Mouse (Mus musculus): Measurements from ENCODE around the gene Kif28. TPM values are rescaled to one million over a fixed set of nuclear protein-coding genes. Genes with fewer than 3 reads are reported as not detected.
A peak's percentile ranks its signal among the peaks of the same experiment; 100 is the strongest.
"Not testable (repeated sequence)": the region's sequence is repeated elsewhere in the genome, so short reads cannot be mapped to it uniquely, and the experiment has no call there.

Gene Kif28
- polyA plus RNA-seq, 1 experiment from 2014 or later, result not detected

DNA sequence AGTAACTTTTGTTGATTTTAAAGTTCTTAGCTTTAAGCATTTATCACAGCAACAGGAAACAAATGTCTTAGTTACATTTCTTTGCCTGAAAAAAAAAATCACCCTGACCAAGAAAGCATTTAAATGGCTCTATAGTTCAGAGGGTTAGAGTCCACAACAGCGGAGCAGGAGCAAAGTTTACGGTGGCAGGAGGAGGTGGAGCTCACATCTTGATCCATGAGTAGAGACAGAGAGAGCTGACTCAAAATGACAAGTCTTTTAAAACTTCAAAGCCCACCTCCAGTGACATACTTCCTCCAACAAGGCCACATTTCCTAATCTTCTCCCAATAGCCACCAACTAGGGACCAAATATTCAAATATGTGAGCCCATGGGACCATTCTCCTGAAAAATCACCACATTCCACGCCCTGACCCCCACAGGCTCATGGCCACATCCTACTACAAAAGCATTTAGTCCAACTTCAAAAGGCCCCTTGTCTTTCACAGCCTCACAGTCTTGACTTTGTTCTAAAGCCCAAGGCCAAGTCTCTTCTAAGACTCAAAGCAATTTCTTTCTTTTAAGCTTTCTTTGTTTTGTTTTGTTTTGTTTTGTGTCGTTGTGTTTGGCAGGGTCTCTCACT, 80.7 kb downstream of the Kif28 start:
- Histone ChIP-seq H3K4me1 (replicated peaks; ENCODE audit: control insufficient read depth, insufficient read depth, low read length) (no peaks in the 10 kb centered on the region), H3K27ac (ENCODE audit: low read depth, low read length) (peak overlapping the region; percentile 82), H3K4me2 (replicated peaks; ENCODE audit: low read depth) (no peak overlapping the region), H3K27me3 (replicated peaks; ENCODE audit: control insufficient read depth, insufficient read depth, low read length) (no peaks in the 10 kb centered on the region), H3K36me3 (ENCODE audit: control insufficient read depth, insufficient read depth) (no peaks in the 10 kb centered on the region), H3K9me3 (ENCODE audit: control insufficient read depth) (no peaks in the 10 kb centered on the region), H3K9ac (ENCODE audit: low read depth, low read length) (no peak overlapping the region), H3K4me3 (ENCODE audit: low read depth, low read length) (no peak overlapping the region)
- ATAC-seq, result peak; percentile 71
- no peak for TF ChIP-seq CTCF (IDR thresholded peaks at IDR 0.05; ENCODE audit: low read depth)
- 47% methylated on average over 4 of the region's 4 CpGs for WGBS

DNA sequence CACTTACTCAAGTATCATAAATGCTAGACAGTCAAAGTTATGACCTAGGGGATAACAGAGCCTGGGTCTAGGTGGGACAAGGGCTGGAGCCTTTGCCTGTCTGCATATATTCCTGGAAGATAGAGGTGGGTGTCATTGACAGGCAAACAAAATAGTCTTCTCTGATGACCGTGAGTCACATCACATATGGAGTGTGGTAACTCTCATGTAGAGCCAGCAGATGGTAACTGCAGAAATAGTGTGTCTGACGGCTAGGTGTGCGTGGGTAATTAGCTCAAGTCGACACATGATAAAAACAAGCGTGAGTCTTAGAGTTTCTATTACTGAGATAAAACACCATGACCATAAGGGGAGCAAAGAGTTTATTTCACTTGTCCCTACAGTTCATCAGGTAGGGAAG, 82.0 kb downstream of the Kif28 start:
- no peaks in the 10 kb centered on the region for H3K27me3 ChIP-seq (replicated peaks; ENCODE audit: control insufficient read depth, insufficient read depth, low read length)
- no peak overlapping the region for H3K4me2 ChIP-seq (replicated peaks; ENCODE audit: low read depth)
- 68% methylated on average over 5 of the region's 5 CpGs for WGBS
- no peak overlapping the region for H3K9ac ChIP-seq (ENCODE audit: low read depth, low read length)
- H3K27ac ChIP-seq (ENCODE audit: low read depth, low read length), result peak overlapping the region; percentile 82
- no peaks in the 10 kb centered on the region for H3K4me1 ChIP-seq (replicated peaks; ENCODE audit: control insufficient read depth, insufficient read depth, low read length)
- H3K4me3 ChIP-seq (ENCODE audit: low read depth, low read length), result no peak overlapping the region
- 0 out of 2 replicates have a peak, but pooled peaks have one; percentile 11 for ATAC-seq
- H3K36me3 ChIP-seq (ENCODE audit: control insufficient read depth, insufficient read depth), result no peaks in the 10 kb centered on the region
- no peak for TF ChIP-seq CTCF (IDR thresholded peaks at IDR 0.05; ENCODE audit: low read depth)
- no peaks in the 10 kb centered on the region for H3K9me3 ChIP-seq (ENCODE audit: control insufficient read depth)

DNA sequence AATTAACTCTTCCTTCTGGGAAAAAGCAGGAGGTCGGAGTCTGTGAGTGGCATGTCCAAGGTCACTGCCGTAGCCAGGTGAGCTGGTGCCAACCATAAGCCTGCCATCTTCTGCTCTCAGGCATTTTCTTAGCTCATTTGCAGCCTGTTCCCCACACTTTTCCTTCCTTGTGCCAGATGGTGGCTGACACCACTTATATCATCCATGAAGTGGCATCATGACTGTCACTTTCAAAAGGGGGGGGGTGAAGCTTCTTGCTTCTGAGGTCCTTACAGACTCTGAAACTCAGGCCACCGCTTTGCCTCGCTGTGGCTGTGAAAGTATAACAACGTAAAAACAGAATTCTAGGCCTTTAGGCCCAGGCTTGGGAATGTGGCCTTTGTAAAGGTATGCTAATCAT, 93.8 kb downstream of the Kif28 start:
- H3K27me3 ChIP-seq (replicated peaks; ENCODE audit: control insufficient read depth, insufficient read depth, low read length), result no peaks in the 10 kb centered on the region
- 60% methylated on average over 5 of the region's 5 CpGs for WGBS
- H3K9ac ChIP-seq (ENCODE audit: low read depth, low read length), result no peak overlapping the region
- H3K36me3 ChIP-seq (ENCODE audit: control insufficient read depth, insufficient read depth), result no peaks in the 10 kb centered on the region
- H3K27ac ChIP-seq (ENCODE audit: low read depth, low read length), result peak overlapping the region; percentile 71
- no peak overlapping the region for H3K4me3 ChIP-seq (ENCODE audit: low read depth, low read length)
- no peaks in the 10 kb centered on the region for H3K9me3 ChIP-seq (ENCODE audit: control insufficient read depth)
- no peak for TF ChIP-seq CTCF (IDR thresholded peaks at IDR 0.05; ENCODE audit: low read depth)
- H3K4me2 ChIP-seq (replicated peaks; ENCODE audit: low read depth), result no peak overlapping the region
- peaks cover 3% of the 10 kb centered on the region for H3K4me1 ChIP-seq (replicated peaks; ENCODE audit: control insufficient read depth, insufficient read depth, low read length)
- 0 out of 2 replicates have a peak, but pooled peaks have one; percentile 48 for ATAC-seq

DNA sequence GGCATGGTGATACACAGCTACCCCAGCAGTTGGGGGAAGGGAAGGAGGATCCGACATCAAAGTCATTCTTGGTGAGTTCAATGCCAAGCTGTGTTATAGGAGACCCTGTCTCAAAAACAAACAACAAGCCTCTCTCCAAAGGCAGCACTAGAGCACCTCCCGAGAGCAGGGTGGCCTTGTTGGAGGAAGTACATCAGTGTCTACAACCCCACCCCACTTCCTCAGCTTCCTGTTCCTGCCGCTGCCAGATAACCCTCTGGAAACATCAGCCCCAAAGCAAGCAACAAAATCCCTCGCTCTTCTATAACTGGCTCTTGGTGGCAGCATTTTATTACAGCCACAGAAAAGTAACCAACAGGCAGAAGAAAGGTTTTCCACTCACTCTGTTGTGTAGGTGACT, 94.8 kb downstream of the Kif28 start:
- Histone ChIP-seq H3K27me3 (replicated peaks; ENCODE audit: control insufficient read depth, insufficient read depth, low read length) (no peaks in the 10 kb centered on the region), H3K9ac (ENCODE audit: low read depth, low read length) (no peak overlapping the region), H3K36me3 (ENCODE audit: control insufficient read depth, insufficient read depth) (no peaks in the 10 kb centered on the region), H3K4me3 (ENCODE audit: low read depth, low read length) (no peak overlapping the region), H3K9me3 (ENCODE audit: control insufficient read depth) (no peaks in the 10 kb centered on the region), H3K4me2 (replicated peaks; ENCODE audit: low read depth) (no peak overlapping the region), H3K27ac (ENCODE audit: low read depth, low read length) (peak overlapping the region; percentile 71; the same call in 1 of the 2 replicates), H3K4me1 (replicated peaks; ENCODE audit: control insufficient read depth, insufficient read depth, low read length) (peaks cover 6% of the 10 kb centered on the region)
- no peak for ATAC-seq
- WGBS, result 61% methylated on average over 4 of the region's 4 CpGs
- no peak for TF ChIP-seq CTCF (IDR thresholded peaks at IDR 0.05; ENCODE audit: low read depth)

GRCm38 (mm10) chr1:179649324-179649723, 95.7 kb downstream of the Kif28 start:
- no peak overlapping the region for H3K4me3 ChIP-seq (ENCODE audit: low read depth, low read length)
- ATAC-seq, result no peak
- 68% methylated on average over 3 of the region's 3 CpGs for WGBS
- no peaks in the 10 kb centered on the region for H3K9me3 ChIP-seq (ENCODE audit: control insufficient read depth)
- H3K4me1 ChIP-seq (replicated peaks; ENCODE audit: control insufficient read depth, insufficient read depth, low read length), result peaks cover 6% of the 10 kb centered on the region
- no peak for TF ChIP-seq CTCF (IDR thresholded peaks at IDR 0.05; ENCODE audit: low read depth)
- H3K27ac ChIP-seq (ENCODE audit: low read depth, low read length), result no peak overlapping the region
- H3K36me3 ChIP-seq (ENCODE audit: control insufficient read depth, insufficient read depth), result no peaks in the 10 kb centered on the region
- H3K27me3 ChIP-seq (replicated peaks; ENCODE audit: control insufficient read depth, insufficient read depth, low read length), result no peaks in the 10 kb centered on the region
- no peak overlapping the region for H3K4me2 ChIP-seq (replicated peaks; ENCODE audit: low read depth)
- no peak overlapping the region for H3K9ac ChIP-seq (ENCODE audit: low read depth, low read length)

DNA sequence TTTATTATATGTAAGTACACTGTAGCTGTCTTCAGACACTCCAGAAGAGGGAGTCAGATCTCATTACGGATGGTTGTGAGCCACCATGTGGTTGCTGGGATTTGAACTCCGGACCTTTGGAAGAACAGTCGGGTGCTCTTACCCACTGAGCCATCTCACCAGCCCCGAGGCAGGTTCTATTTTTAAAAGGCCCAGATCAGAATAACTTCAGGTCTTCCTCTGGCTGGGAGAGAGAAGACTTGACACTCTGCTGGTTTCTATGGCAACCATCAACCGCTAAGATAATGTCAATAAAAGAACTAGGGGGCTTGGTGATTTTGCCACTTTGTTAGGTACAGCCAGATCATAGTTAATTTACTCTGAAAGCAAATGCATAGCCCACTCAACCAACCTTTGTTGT, 96.4 kb downstream of the Kif28 start:
- not testable (repeated sequence) for ATAC-seq; H3K36me3 ChIP-seq (ENCODE audit: control insufficient read depth, insufficient read depth); H3K4me3 ChIP-seq (ENCODE audit: low read depth, low read length); H3K9ac ChIP-seq (ENCODE audit: low read depth, low read length); H3K27me3 ChIP-seq (replicated peaks; ENCODE audit: control insufficient read depth, insufficient read depth, low read length); H3K9me3 ChIP-seq (ENCODE audit: control insufficient read depth); H3K27ac ChIP-seq (ENCODE audit: low read depth, low read length); H3K4me2 ChIP-seq (replicated peaks; ENCODE audit: low read depth); H3K4me1 ChIP-seq (replicated peaks; ENCODE audit: control insufficient read depth, insufficient read depth, low read length)
- 55% methylated on average over 4 of the region's 5 CpGs for WGBS

- no peak overlapping the region for H3K4me3 ChIP-seq (ENCODE audit: low read depth, low read length)
- H3K27ac ChIP-seq (ENCODE audit: low read depth, low read length), result no peak overlapping the region
- no peak for ATAC-seq
- H3K4me2 ChIP-seq (replicated peaks; ENCODE audit: low read depth), result peak overlapping the region; percentile 53
- H3K9me3 ChIP-seq (ENCODE audit: control insufficient read depth), result no peaks in the 10 kb centered on the region
- peaks cover 6% of the 10 kb centered on the region; the same call in 1 of the 2 replicates for H3K4me1 ChIP-seq (replicated peaks; ENCODE audit: control insufficient read depth, insufficient read depth, low read length)
- no peak for TF ChIP-seq CTCF (IDR thresholded peaks at IDR 0.05; ENCODE audit: low read depth)
- 22% methylated on average over 4 of the region's 4 CpGs for WGBS
- H3K36me3 ChIP-seq (ENCODE audit: control insufficient read depth, insufficient read depth), result no peaks in the 10 kb centered on the region
- H3K9ac ChIP-seq (ENCODE audit: low read depth, low read length), result no peak overlapping the region
- H3K27me3 ChIP-seq (replicated peaks; ENCODE audit: control insufficient read depth, insufficient read depth, low read length), result no peaks in the 10 kb centered on the region
Measured at GRCm38 (mm10) chr1:179645980-179646268, 99.1 kb downstream of the Kif28 start.

Other genes with a start within 250 kb of the Kif28 start
- gene Smyd3, start 227.2 kb downstream of the Kif28 start, polyA plus RNA-seq (2015; fragmentation: Nextera tagmentation; extraction: Ambion mirVana), result 11.3 and 12.2 TPM in 2 replicates
- gene Tfb2m, start 199.0 kb downstream of the Kif28 start, polyA plus RNA-seq (2015; fragmentation: Nextera tagmentation; extraction: Ambion mirVana), result 19.1 and 21.8 TPM in 2 replicates
- gene Cnst, start 198.9 kb downstream of the Kif28 start, polyA plus RNA-seq (2015; fragmentation: Nextera tagmentation; extraction: Ambion mirVana), result 8.4 and 9.4 TPM in 2 replicates
- gene Sccpdh, start 77.1 kb downstream of the Kif28 start, polyA plus RNA-seq (2015; fragmentation: Nextera tagmentation; extraction: Ambion mirVana), result 111 and 113 TPM in 2 replicates
- not detected in 2 replicates for gene Gm10518, start 58.1 kb upstream of the Kif28 start, polyA plus RNA-seq (2015; fragmentation: Nextera tagmentation; extraction: Ambion mirVana)
- gene Ahctf1, start 58.4 kb upstream of the Kif28 start, polyA plus RNA-seq (2015; fragmentation: Nextera tagmentation; extraction: Ambion mirVana), result 8.8 and 9.4 TPM in 2 replicates
- gene Cdc42bpa, start 215.2 kb upstream of the Kif28 start, polyA plus RNA-seq (2015; fragmentation: Nextera tagmentation; extraction: Ambion mirVana), result 9.2 and 10.9 TPM in 2 replicates